Mouse (Mus musculus) liver, embryonic 14.5 days (tissue): ENCODE results near the gene Ank2.

Source experiments
- CTCF ChIP-seq: IDR thresholded peaks from 2 replicates; pipeline ENCODE4 v1.5.1; 2016; ENCODE audit warnings: antibody characterized with exemption, low read depth, control low read depth
- EP300 ChIP-seq: IDR thresholded peaks from 2 replicates; pipeline ENCODE4 v1.6.1; 2016; ENCODE audit warnings: antibody characterized with exemption, low read depth

DNA sequence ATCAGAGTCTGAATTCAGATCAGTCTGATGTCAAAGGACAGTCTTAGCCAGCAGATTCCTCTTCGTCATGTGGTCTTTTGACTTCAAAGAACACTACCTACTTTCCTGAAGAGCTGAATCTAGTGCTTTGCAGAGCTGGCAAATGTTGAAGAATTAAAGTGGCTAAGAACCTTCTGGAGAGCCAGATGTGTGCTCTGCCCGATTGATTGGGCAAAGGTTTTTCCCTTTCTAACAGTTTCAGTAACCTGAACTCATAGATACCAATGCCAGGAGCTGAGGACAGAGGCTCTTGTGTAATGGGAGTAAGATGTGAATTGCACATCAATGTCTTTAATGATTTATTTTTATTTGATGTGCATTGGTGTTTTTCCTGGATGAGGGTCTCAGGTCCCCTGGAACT, 525.6 kb downstream of the Ank2 start:
- TF ChIP-seq CTCF (no peak), EP300 (no peak)
